Mouse (Mus musculus) cerebellum, adult 2 months (tissue): ENCODE measurements around the gene Prex1.

Experiments
- CTCF ChIP-seq: fragments of 200-500 bp; IDR thresholded peaks from 2 replicates; pipeline ENCODE4 v1.5.1; 2011; ENCODE audit warnings: low read depth, mild to moderate bottlenecking, control low read depth, low read length, moderate library complexity, borderline replicate concordance; ENCODE audit not compliant: insufficient read depth
- POLR2A ChIP-seq: fragments of 200-500 bp; IDR thresholded peaks from 2 replicates; pipeline ENCODE4 v1.6.1; 2011; ENCODE audit warnings: low read length, control low read depth, borderline replicate concordance; ENCODE audit not compliant: insufficient read depth

DNA sequence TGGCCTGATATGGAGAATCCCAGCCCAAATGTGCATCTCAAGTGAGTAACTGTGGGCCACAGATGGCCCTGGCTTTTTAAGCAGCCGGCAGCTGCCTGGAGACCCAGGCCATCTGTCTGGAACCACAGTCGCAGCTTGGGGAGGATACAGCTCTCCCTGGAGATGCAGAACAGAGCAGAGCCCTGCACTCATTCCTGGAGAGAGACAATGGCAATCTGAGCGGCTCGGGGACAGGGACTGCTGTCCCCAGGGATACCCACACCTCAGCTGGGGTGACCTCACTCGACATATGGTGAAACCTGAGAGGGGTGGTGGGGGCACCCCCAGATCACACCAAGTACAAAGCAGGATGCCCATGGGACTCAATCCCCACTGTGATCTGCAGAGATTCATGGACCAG lies 60.1 kb downstream of the Prex1 start:
- TF ChIP-seq POLR2A: no peak
- no peak for TF ChIP-seq CTCF
